Mouse (Mus musculus) stomach, embryonic 14.5 days (tissue): ENCODE results near the gene Lcorl. TPM values are rescaled to one million over a fixed set of nuclear protein-coding genes. Genes with fewer than 3 reads are reported as not detected.

Experiments
- ATAC-seq: fragments of 200-750 bp; cut with Nextera tagmentation; 2 replicates; pipeline ENCODE4 v1.8.0; 2017; ENCODE audit warnings: low read depth, moderate TSS enrichment; ENCODE audit not compliant: insufficient number of reproducible peaks, insufficient read depth, low FRiP score
- H3K27ac ChIP-seq: fragments of 300-500 bp; sonication (generic); 2 replicates; pipeline ENCODE4 v1.5.1; 2014; ENCODE audit warnings: mild to moderate bottlenecking, low read length, moderate library complexity, mixed read lengths
- H3K27me3 ChIP-seq: fragments of 300-500 bp; sonication (generic); 2 replicates; pipeline ENCODE4 v1.6.1; 2014; ENCODE audit warnings: low read length, control low read depth, mixed read lengths; ENCODE audit not compliant: control insufficient read depth, insufficient read depth
- H3K36me3 ChIP-seq: fragments of 300-500 bp; sonication (generic); 2 replicates; pipeline ENCODE4 v1.6.1; 2014; ENCODE audit warnings: mild to moderate bottlenecking, control low read depth, low read length, moderate library complexity, mixed read lengths; ENCODE audit not compliant: control insufficient read depth, insufficient read depth
- H3K4me1 ChIP-seq: fragments of 300-500 bp; sonication (generic); 2 replicates; pipeline ENCODE4 v1.6.1; 2014; ENCODE audit warnings: low read length, control low read depth, mixed read lengths; ENCODE audit not compliant: control insufficient read depth, insufficient read depth
- H3K4me2 ChIP-seq: fragments of 300-500 bp; sonication (generic); replicated peaks from 2 replicates; pipeline ENCODE4 v1.6.1; 2014; ENCODE audit warnings: low read depth, low read length, control low read depth
- H3K4me3 ChIP-seq: fragments of 300-500 bp; sonication (generic); 2 replicates; pipeline ENCODE4 v1.5.1; 2014; ENCODE audit warnings: low read depth, low read length, control low read depth
- H3K9ac ChIP-seq: fragments of 300-500 bp; sonication (generic); replicated peaks from 2 replicates; pipeline ENCODE4 v1.6.1; 2014; ENCODE audit warnings: low read depth, mild to moderate bottlenecking, control low read depth, low read length, moderate library complexity, mixed read lengths
- H3K9me3 ChIP-seq: fragments of 300-500 bp; sonication (generic); 2 replicates; pipeline ENCODE4 v1.6.1; 2016; ENCODE audit warnings: low read depth, low read length, control low read depth; ENCODE audit not compliant: control insufficient read depth
- WGBS: fragments of 180-500 bp; shearing (Covaris S2); extraction: QIAGEN DNeasy Blood & Tissue Kit; methylation state at CpG from one replicate; pipeline ENCODE4 v1.1.7; 2014; 5-methylcytosine and 5-hydroxymethylcytosine counted together
- polyA plus RNA-seq: library from polyadenylated mRNA; unstranded; fragments of >200 nt; fragmentation: Nextera tagmentation; extraction: Ambion mirVana; gene quantifications from 2 replicates; pipeline ENCODE4 v1.2.1, GENCODE M21; 2014

The Lcorl gene
- polyA plus RNA-seq, 1 experiment from 2014 or later = 40.9 TPM

DNA sequence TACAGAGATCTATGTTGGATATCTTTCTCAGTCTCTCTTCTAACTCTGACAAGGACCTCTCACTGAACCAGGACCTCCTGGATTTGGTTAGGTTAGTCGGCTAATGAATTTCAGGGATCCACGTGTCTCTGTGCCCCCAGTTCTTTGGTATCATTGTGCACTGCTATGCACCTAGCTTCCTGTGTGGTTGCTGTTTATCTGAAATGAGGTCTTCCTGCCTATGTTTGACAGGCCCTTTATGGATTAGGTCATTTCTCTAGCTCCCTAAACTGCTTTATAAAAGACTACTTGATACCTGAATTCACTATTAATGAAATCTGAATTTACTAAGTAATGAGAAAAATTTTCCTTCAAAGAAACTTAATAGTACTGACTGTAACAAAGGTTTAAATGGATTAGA, 166.6 kb downstream of the Lcorl start:
- no peak for ATAC-seq
- WGBS = 73% methylated on average over 2 of the region's 2 CpGs

DNA sequence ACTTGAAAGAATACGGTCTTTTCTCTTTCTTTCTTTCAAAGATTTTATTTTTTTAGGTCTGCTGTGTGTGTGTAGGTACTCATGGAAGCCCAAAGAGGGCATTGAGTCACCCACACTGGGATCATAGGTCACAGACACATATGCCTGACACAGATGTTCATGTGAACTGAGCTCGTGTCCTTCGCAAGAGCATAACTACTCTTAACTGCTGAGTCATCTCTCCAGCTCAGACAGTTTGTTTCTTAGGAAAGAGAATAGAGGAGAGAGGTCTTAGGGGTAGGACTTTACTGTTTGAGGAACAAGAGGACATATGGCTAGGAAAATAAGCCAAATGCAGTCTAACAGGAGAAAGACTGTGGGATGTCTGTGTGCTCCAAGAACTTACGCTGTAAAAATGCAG, 168.3 kb downstream of the Lcorl start:
- no peaks in the 10 kb centered on the region for H3K27me3 ChIP-seq
- no peak overlapping the region for H3K27ac ChIP-seq
- H3K4me3 ChIP-seq = no peak overlapping the region
- no peak for ATAC-seq
- no peaks in the 10 kb centered on the region for H3K9me3 ChIP-seq
- WGBS = 83% methylated on average over 4 of the region's 4 CpGs
- no peak overlapping the region for H3K4me2 ChIP-seq
- H3K9ac ChIP-seq = no peak overlapping the region
- no peaks in the 10 kb centered on the region for H3K4me1 ChIP-seq
- H3K36me3 ChIP-seq = peaks cover 11% of the 10 kb centered on the region; the same call in 1 of the 2 replicates

More for the DNA sequence above, 166.6 kb downstream of the Lcorl start:
- no peaks in the 10 kb centered on the region for H3K4me1 ChIP-seq
- H3K9ac ChIP-seq = no peak overlapping the region
- H3K36me3 ChIP-seq = peaks cover 11% of the 10 kb centered on the region; the same call in 1 of the 2 replicates
- H3K4me3 ChIP-seq = no peak overlapping the region
- H3K4me2 ChIP-seq = no peak overlapping the region
- H3K27ac ChIP-seq = no peak overlapping the region
- H3K27me3 ChIP-seq = no peaks in the 10 kb centered on the region
- no peaks in the 10 kb centered on the region for H3K9me3 ChIP-seq

DNA sequence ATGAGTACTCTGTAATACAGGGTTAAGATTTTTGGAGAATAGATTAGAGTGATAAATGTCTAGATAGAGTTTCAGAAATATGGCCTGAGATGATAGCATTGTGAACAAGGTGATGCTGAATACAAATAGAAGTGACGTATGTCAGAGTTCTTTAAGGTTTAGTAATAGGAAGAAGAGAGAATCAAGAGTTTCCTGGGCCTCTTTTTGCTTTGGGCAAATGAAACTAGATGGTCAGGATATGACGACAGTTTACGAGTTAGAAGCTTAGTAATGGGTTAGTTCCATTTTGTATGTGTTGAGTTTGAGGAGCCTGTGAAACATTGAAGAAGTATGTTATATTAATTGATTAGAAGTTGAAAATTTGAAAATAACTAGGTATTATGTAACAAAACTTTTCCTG, 171.2 kb downstream of the Lcorl start:
- no peaks in the 10 kb centered on the region for H3K9me3 ChIP-seq
- no peak overlapping the region for H3K4me2 ChIP-seq
- no peak for ATAC-seq
- peaks cover 16% of the 10 kb centered on the region; the same call in 1 of the 2 replicates for H3K36me3 ChIP-seq
- no peak overlapping the region for H3K27ac ChIP-seq
- H3K27me3 ChIP-seq = no peaks in the 10 kb centered on the region
- no peak overlapping the region for H3K9ac ChIP-seq
- 96% methylated on average over 3 of the region's 3 CpGs for WGBS
- H3K4me1 ChIP-seq = no peaks in the 10 kb centered on the region
- no peak overlapping the region for H3K4me3 ChIP-seq

DNA sequence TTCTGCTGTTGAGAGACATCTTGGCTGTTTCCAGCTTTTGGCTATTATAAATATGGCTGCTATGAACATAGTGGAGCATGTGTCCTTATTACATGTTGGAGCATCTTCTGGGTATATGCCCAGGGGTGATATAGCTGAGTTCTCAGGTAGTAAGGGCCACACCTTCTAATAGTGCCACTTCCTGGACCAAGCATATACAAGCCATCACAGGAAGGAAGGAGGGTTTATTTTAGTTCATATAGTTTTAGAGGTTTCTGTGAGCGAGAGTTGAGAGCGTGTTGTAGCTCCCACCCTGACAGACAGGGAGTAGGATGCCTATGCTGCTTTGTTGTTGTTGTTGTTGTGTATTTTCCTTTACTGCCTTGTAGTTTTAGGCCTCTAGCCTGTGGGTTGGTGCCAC, 172.2 kb downstream of the Lcorl start:
- no peaks in the 10 kb centered on the region for H3K27me3 ChIP-seq
- no peak overlapping the region for H3K4me2 ChIP-seq
- H3K4me3 ChIP-seq = no peak overlapping the region
- no peaks in the 10 kb centered on the region for H3K9me3 ChIP-seq
- H3K36me3 ChIP-seq = peaks cover 20% of the 10 kb centered on the region; the same call in 1 of the 2 replicates
- WGBS = 96% methylated on average over 2 of the region's 2 CpGs
- ATAC-seq = no peak
- H3K9ac ChIP-seq = no peak overlapping the region
- no peak overlapping the region for H3K27ac ChIP-seq
- H3K4me1 ChIP-seq = no peaks in the 10 kb centered on the region

DNA sequence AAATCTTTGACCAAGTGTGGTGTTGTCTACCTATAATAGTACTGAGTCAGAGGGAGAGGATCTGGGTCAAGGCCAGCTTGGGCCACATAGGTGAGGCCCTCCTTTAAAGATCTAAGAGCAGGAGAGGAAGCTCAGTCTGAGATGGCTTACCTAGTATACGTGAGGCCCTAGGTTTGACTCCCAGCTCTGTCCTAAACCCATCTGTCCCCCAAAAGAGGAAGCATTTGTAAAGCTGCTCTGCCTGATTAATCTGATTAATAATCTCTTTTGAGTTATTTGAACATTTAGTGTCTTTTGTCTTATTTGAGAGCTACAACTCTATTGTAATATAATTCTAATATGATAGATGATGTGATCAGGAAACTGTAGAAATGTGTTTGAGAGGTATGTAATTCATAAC, 174.0 kb downstream of the Lcorl start:
- Histone ChIP-seq H3K27me3 (no peaks in the 10 kb centered on the region), H3K27ac (no peak overlapping the region), H3K9ac (no peak overlapping the region), H3K4me3 (no peak overlapping the region), H3K4me2 (no peak overlapping the region), H3K36me3 (peaks cover 11% of the 10 kb centered on the region; the same call in 1 of the 2 replicates), H3K9me3 (no peaks in the 10 kb centered on the region), H3K4me1 (no peaks in the 10 kb centered on the region)
- 89% methylated on average over 1 of the region's 1 CpGs for WGBS
- ATAC-seq = no peak

DNA sequence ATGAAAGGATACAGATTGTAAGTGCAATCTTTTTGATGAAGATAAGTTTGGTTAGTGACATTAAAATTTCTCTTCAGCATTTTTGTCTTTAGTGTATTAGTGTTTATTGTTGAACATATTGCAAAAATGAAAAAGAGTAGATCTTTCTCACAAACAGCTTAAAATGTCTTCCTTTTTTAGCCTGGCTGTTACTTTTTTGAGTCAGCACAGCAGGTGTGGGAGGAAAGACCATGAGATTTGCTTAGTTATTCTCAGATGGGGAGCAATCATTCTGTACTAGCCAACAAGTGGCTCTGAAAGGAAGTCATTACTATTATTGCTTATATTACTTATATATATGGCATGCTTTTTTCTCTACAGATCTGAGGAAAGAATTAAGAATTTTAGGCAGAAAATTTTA, 177.5 kb downstream of the Lcorl start:
- no peak overlapping the region for H3K4me3 ChIP-seq
- H3K27ac ChIP-seq = no peak overlapping the region
- no peak overlapping the region for H3K9ac ChIP-seq
- no peaks in the 10 kb centered on the region for H3K9me3 ChIP-seq
- no peaks in the 10 kb centered on the region for H3K27me3 ChIP-seq
- no peak for ATAC-seq
- no peak overlapping the region for H3K4me2 ChIP-seq
- peaks cover 31% of the 10 kb centered on the region for H3K36me3 ChIP-seq
- H3K4me1 ChIP-seq = no peaks in the 10 kb centered on the region

DNA sequence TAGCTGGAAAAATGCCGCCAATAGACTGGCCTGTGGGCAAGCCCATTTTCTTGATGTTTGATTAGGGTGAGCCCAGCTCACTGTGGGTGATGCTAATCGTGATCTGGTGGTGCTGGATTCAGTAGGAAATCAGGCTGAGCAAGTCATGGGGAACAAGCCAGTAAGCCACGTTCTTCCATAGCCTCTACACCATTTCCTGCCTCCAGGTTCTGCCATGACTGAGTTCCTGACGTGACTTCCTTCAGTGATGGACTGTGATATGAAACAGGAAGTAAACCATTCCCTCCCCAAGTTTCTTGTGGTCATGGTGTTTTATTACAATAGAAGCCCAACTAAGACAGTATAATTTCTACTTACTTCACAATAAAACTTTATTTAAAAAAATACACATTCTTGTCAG, 179.8 kb downstream of the Lcorl start:
- H3K9ac ChIP-seq = no peak overlapping the region
- H3K36me3 ChIP-seq = peaks cover 34% of the 10 kb centered on the region
- no peaks in the 10 kb centered on the region for H3K9me3 ChIP-seq
- 77% methylated on average over 4 of the region's 4 CpGs for WGBS
- no peak for ATAC-seq
- no peaks in the 10 kb centered on the region for H3K27me3 ChIP-seq
- no peaks in the 10 kb centered on the region for H3K4me1 ChIP-seq
- no peak overlapping the region for H3K4me2 ChIP-seq
- H3K27ac ChIP-seq = no peak overlapping the region
- H3K4me3 ChIP-seq = no peak overlapping the region

DNA sequence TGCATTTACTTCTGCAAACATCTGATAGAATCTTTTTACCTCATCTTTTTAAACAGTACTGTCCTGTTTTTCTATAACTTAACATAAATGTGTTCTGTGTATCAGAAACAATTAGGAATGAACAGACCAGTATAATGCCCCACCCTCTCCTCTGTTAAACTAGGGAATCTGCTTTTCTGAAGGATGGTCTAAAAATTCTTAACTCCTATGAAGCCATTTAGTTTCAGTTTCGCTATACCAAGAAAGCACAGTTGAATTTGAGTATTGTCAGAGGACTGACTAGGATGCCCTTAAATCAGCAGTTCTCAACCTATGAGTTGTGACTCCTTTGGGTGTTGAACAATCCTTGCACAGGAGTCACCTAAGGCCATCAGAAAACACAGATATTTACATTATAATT, 182.4 kb downstream of the Lcorl start:
- no peak for ATAC-seq
- no peak overlapping the region for H3K9ac ChIP-seq
- no peaks in the 10 kb centered on the region for H3K4me1 ChIP-seq
- H3K4me3 ChIP-seq = no peak overlapping the region
- 90% methylated on average over 1 of the region's 1 CpGs for whole genome bisulfite sequencing
- H3K27ac ChIP-seq = no peak overlapping the region
- no peaks in the 10 kb centered on the region for H3K9me3 ChIP-seq
- H3K4me2 ChIP-seq = no peak overlapping the region
- peaks cover 25% of the 10 kb centered on the region for H3K36me3 ChIP-seq
- H3K27me3 ChIP-seq = no peaks in the 10 kb centered on the region

DNA sequence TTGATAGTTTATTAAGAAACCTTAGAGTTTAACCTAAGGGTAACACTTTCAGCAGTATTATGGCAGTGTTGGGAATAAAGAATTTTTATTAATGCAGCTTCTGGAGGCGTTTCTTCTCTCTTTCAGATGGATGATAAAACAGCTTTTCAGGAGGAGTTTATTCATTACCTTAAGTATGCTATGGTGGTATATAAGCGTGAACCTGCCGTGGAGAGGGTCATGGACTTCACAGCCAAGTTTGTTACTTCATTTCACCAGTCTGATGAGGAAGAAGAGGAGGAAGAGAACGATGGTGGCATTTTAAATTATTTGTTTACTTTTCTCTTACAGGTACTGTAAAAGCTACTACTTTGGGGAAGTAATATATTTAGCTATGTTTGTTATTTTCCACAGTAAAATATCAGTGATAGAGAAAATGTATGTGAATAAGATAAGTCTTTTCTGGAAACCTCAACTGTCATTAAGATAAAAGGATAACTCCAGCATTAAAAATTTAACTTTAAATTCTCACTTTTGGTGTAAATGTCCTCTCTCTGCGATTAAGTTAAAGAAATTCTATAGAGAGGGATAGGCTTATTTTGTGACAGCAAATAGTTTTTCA, 186.4 kb downstream of the Lcorl start:
- Histone ChIP-seq H3K9ac (0 out of 2 replicates have a peak overlapping the region, but pooled peaks have one; percentile 6), H3K4me2 (peak overlapping the region; percentile 79), H3K4me1 (0 out of 2 replicates have a peak, but pooled peaks cover 5% of the 10 kb centered on the region), H3K9me3 (no peaks in the 10 kb centered on the region), H3K27ac (no peak overlapping the region), H3K27me3 (no peaks in the 10 kb centered on the region), H3K36me3 (peaks cover 11% of the 10 kb centered on the region), H3K4me3 (peak overlapping the region; percentile 91)
- 45% methylated on average over 5 of the region's 5 CpGs for WGBS
- ATAC-seq = no peak
